Mouse (Mus musculus) hindbrain, embryonic 14.5 days (tissue): Measurements from ENCODE around the gene Cacna1a. TPM values are rescaled to one million over a fixed set of nuclear protein-coding genes. Genes with fewer than 3 reads are reported as not detected.

ENCODE experiments used
- ATAC-seq: fragments of 200-750 bp; cut with Nextera tagmentation; 2 replicates; pipeline ENCODE4 v1.8.0; 2017; ENCODE audit warnings: moderate number of reproducible peaks, mild to moderate bottlenecking, moderate TSS enrichment, moderate library complexity; ENCODE audit not compliant: low FRiP score
- DNase-seq: peaks from one replicate; pipeline ENCODE4 v3.0.0-alpha.2; 2015; ENCODE audit warnings: low spot score
- H3K27ac ChIP-seq: fragments of 300-500 bp; sonication (generic); 2 replicates; pipeline ENCODE4 v1.5.1; 2014; ENCODE audit warnings: mild to moderate bottlenecking, moderate library complexity
- H3K27me3 ChIP-seq: fragments of 300-500 bp; sonication (generic); 2 replicates; pipeline ENCODE4 v1.6.1; 2014; ENCODE audit warnings: mild to moderate bottlenecking, low read length, mixed read lengths; ENCODE audit not compliant: control insufficient read depth, insufficient read depth
- H3K36me3 ChIP-seq: fragments of 300-500 bp; sonication (generic); replicated peaks from 2 replicates; pipeline ENCODE4 v1.6.1; 2014; ENCODE audit not compliant: control insufficient read depth, insufficient read depth
- H3K4me1 ChIP-seq: fragments of 300-500 bp; sonication (generic); replicated peaks from 2 replicates; pipeline ENCODE4 v1.6.1; 2014; ENCODE audit warnings: antibody characterized with exemption, low read length, mixed read lengths; ENCODE audit not compliant: control insufficient read depth, insufficient read depth
- H3K4me2 ChIP-seq: fragments of 300-500 bp; sonication (generic); replicated peaks from 2 replicates; pipeline ENCODE4 v1.6.1; 2014; ENCODE audit warnings: mild to moderate bottlenecking, moderate library complexity
- H3K4me3 ChIP-seq: fragments of 300-500 bp; sonication (generic); replicated peaks from 2 replicates; pipeline ENCODE4 v1.5.1; 2014; ENCODE audit warnings: mild to moderate bottlenecking, low read length
- H3K9ac ChIP-seq: fragments of 300-500 bp; sonication (generic); 2 replicates; pipeline ENCODE4 v1.6.1; 2014
- H3K9me3 ChIP-seq: fragments of 300-500 bp; sonication (generic); 2 replicates; pipeline ENCODE4 v1.6.1; 2016; ENCODE audit warnings: low read length; ENCODE audit not compliant: control insufficient read depth
- WGBS: fragments of 180-500 bp; shearing (Covaris S2); extraction: QIAGEN DNeasy Blood & Tissue Kit; methylation state at CpG from one replicate; pipeline ENCODE4 v1.1.7; 2014; 5-methylcytosine and 5-hydroxymethylcytosine counted together
- polyA plus RNA-seq: library from polyadenylated mRNA; unstranded; fragments of >200 nt; fragmentation: Nextera tagmentation; extraction: Ambion mirVana; gene quantifications from 2 replicates; pipeline ENCODE4 v1.2.1, GENCODE M21; 2014

Cacna1a gene
- polyA plus RNA-seq, 1 experiment from 2014 or later, result 18.5 TPM

DNA sequence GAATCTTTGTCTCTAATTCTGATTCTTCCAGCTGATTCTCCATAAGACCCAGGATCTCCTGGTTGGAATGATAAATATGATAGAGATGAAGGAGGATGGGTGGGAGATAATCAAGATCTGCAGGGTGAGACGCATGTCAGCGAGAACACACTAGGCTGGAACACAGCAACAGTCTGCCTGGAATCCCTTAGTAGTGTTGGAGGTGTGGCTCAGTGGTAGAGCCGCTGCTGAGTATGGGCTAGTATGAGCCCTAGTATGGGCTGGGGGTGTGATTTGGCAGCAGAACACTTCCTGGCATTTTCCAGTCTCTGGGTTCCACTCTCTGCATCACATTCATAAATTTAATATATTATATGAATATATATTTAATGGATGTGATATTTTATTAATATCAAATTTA, 933 bp downstream of the Cacna1a start:
- H3K4me2 ChIP-seq, result no peak overlapping the region
- no peak for DNase-seq
- 90% methylated on average over 3 of the region's 3 CpGs for WGBS
- no peaks in the 10 kb centered on the region for H3K27me3 ChIP-seq
- no peak overlapping the region for H3K4me3 ChIP-seq
- H3K9me3 ChIP-seq, result no peaks in the 10 kb centered on the region
- ATAC-seq, result no peak
- no peaks in the 10 kb centered on the region for H3K4me1 ChIP-seq
- H3K9ac ChIP-seq, result no peak overlapping the region
- H3K36me3 ChIP-seq, result no peaks in the 10 kb centered on the region
- H3K27ac ChIP-seq, result no peak overlapping the region

DNA sequence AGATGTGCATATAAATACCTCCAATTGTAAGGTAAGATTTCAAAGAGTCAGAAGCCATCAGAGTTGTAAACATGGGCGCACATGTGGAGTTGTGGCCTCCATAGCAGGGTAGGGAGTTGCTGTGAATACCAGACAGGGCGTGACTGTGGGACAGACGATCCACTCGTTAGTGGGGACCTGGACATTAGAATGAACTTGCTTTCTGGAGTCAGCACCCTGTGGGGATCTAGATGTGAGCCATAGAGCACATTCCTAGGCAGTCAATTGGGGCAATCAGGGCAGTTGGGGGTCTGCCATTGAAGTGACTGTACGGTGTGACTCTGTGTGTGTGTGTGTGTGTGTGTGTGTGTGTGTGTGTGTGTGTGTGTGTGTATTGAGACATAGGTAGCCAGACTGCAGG, 3.4 kb downstream of the Cacna1a start:
- Histone ChIP-seq H3K4me3 (no peak overlapping the region), H3K4me2 (no peak overlapping the region), H3K36me3 (no peaks in the 10 kb centered on the region), H3K9ac (no peak overlapping the region), H3K9me3 (no peaks in the 10 kb centered on the region), H3K27me3 (no peaks in the 10 kb centered on the region), H3K27ac (no peak overlapping the region), H3K4me1 (no peaks in the 10 kb centered on the region)
- DNase-seq (no peak), ATAC-seq (no peak)
- WGBS, result 90% methylated on average over 5 of the region's 5 CpGs

DNA sequence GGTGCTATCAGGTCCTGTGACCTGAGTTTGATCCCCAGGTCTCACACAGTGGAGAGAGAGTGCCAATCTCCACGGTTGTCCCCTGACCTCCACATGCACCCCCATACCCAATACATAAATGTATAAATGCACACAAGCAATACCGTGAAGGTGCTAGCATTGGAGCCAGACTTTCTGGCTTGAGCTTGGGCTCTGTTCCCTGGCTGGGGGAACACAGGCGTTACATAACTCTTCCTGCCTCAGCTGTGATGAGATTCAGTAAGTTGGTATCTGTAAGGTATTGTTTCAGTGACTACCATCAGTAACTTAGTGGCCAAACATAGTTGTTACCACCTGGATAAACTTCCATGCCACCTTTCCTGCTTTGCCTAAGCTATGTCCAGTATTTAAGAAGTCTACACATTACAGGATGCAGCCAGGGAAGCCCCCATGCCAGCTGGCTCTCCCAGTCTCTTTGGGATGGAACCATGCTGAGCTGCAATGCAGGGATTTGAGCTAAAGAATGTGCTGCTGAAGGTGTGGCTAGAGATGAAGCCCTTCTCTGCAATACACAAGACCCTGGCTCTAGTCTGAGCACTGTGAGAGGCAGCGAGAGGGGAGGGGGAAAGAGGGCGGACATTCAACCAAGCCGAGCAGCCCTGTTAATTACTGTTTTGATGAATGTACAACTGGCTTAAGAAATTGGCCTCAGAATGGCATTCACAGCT, 7.7 kb downstream of the Cacna1a start:
- ATAC-seq (no peak), DNase-seq (no peak)
- no peak overlapping the region for H3K4me3 ChIP-seq
- WGBS, result 71% methylated on average over 6 of the region's 6 CpGs
- no peak overlapping the region for H3K27ac ChIP-seq
- H3K4me2 ChIP-seq, result no peak overlapping the region
- H3K9ac ChIP-seq, result no peak overlapping the region
- H3K9me3 ChIP-seq, result no peaks in the 10 kb centered on the region
- H3K36me3 ChIP-seq, result no peaks in the 10 kb centered on the region
- H3K27me3 ChIP-seq, result no peaks in the 10 kb centered on the region
- H3K4me1 ChIP-seq, result no peaks in the 10 kb centered on the region

DNA sequence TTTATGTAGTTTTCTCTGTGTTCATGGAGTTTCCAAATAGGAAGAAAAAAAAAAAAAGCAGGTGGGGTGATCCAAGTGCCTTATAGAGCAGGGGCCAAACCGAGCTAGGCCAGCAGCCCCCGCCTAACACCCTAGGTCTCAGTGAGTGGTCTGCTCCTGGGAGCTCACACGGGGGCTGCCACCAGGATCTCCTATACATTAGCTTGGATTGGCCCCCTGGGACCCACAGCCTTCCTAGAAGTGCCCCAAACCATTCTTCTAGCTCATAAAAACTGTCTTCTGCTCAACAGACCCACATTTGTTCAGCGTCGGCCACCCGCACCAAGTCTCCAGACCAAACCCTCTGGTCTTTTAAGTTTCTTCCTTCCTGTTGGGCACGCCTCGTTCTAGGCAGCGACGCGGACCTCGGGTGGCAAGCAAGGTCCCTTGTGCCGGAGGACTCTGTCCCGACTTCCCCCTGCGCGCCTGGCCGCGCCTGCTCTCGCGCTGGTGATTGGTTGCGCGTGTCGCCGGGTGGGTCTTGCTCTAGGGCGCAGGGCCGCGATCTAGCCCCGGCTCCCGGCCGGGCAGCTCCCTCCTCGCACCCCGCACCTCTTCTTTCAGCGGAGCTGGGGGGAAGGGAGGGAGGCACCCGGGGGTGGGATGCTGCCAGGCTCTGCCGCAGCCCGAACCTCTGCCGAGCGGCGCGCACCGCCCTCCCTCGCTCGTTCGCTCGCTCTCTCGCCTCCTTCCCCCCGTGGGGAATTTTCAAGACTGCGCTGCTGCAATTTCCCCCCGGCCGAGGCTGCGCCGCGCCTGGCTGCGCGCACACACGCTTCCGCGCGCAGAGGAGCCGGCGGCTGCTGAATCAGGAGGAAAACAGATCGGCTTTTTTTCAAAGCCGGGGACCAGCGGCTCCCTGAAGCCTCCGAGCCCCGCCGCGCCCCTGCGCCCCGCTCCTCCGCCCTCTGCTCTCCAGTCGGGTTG, 25.9 kb downstream of the Cacna1a start:
- H3K9me3 ChIP-seq, result no peaks in the 10 kb centered on the region
- H3K36me3 ChIP-seq, result no peaks in the 10 kb centered on the region
- peak overlapping the region; percentile 84 for H3K4me2 ChIP-seq
- H3K4me1 ChIP-seq, result peaks cover 30% of the 10 kb centered on the region
- peak overlapping the region; percentile 86 for H3K4me3 ChIP-seq
- ATAC-seq (peak; percentile 83), DNase-seq (peak; percentile 82)
- WGBS, result 2% methylated on average over 66 of the region's 72 CpGs
- peak overlapping the region; percentile 92 for H3K9ac ChIP-seq
- H3K27me3 ChIP-seq, result no peaks in the 10 kb centered on the region
- H3K27ac ChIP-seq, result peak overlapping the region; percentile 93

DNA sequence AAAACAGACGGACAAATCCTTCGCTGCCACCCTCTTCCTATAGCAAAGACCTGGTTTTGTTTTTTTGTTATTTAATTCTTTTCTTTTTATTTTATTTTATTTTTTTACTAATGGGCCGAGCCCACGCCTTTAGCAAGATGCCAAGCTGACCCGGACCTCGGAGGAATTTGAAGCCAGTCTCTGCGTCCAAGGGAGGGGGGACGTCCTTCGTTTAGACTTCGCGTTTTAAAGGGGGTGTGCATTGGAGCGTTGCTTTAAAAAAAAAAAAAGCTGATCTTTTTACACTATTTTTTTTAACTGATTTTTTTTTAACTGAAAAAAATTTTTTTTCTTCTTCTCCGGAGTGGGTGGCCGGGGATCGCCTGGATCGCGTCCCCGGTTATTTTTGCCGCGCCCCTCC, 26.7 kb downstream of the Cacna1a start:
- Histone ChIP-seq H3K27ac (peak overlapping the region; percentile 93), H3K4me1 (peaks cover 30% of the 10 kb centered on the region), H3K4me3 (peak overlapping the region; percentile 86), H3K9ac (peak overlapping the region; percentile 92), H3K9me3 (no peaks in the 10 kb centered on the region), H3K4me2 (peak overlapping the region; percentile 84), H3K36me3 (no peaks in the 10 kb centered on the region; the same call in 1 of the 2 replicates), H3K27me3 (no peaks in the 10 kb centered on the region)
- WGBS, result under 1% methylated on average over 20 of the region's 20 CpGs
- peak; percentile 52 for DNase-seq
- ATAC-seq, result no peak

DNA sequence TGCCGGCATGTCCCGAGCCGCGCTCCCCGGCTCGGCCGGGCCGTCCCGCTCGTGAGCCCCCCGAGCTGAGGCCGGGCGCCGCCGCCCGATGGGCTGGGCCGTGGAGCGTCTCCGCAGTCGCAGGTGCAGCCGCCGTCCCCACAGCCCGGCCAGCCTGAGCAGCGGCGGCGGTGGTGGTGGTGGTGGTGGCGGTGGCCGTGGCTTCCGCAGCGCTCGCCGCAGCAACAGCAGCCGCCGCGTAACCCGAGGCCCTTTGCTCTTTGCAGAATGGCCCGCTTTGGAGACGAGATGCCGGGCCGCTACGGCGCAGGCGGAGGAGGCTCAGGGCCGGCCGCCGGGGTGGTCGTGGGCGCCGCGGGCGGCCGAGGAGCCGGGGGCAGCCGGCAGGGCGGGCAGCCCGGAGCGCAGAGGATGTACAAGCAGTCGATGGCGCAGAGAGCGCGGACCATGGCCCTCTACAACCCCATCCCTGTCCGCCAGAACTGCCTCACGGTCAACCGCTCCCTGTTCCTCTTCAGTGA, 27.2 kb downstream of the Cacna1a start:
- ATAC-seq (peak; percentile 61), DNase-seq (peak; percentile 51)
- H3K36me3 ChIP-seq, result peaks cover 3% of the 10 kb centered on the region
- peak overlapping the region; percentile 92 for H3K9ac ChIP-seq
- peak overlapping the region; percentile 86 for H3K4me3 ChIP-seq
- H3K27ac ChIP-seq, result peak overlapping the region; percentile 93
- peak overlapping the region; percentile 84 for H3K4me2 ChIP-seq
- no peaks in the 10 kb centered on the region for H3K27me3 ChIP-seq
- H3K4me1 ChIP-seq, result peaks cover 30% of the 10 kb centered on the region
- under 1% methylated on average over 33 of the region's 64 CpGs for WGBS
- H3K9me3 ChIP-seq, result no peaks in the 10 kb centered on the region

DNA sequence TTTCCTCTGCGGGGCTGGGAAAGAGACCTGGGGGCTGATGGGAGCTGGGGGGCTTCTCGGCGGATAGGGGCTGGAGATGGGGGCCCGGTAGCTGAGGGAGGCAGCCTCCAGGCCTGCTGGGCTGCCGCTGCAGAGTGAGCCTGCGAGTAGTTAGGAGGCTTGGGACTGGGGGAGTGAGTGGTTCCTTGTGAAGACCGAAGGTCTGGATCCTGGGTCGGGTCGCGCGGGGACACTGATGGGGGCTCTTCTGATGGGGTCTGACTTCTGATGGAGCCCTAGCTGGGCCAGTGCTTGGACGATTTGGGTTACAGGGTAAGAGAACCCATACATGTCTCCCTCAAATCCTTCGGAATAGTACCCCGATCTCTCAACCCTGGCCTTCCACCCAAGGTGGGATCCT, 27.8 kb downstream of the Cacna1a start:
- 12% methylated on average over 14 of the region's 14 CpGs for WGBS
- peaks cover 9% of the 10 kb centered on the region for H3K36me3 ChIP-seq
- H3K4me2 ChIP-seq, result peak overlapping the region; percentile 84
- no peaks in the 10 kb centered on the region for H3K27me3 ChIP-seq
- H3K4me3 ChIP-seq, result peak overlapping the region; percentile 86
- DNase-seq (no peak), ATAC-seq (peak; percentile 34; the same call in 1 of the 2 replicates)
- H3K4me1 ChIP-seq, result peaks cover 30% of the 10 kb centered on the region
- no peaks in the 10 kb centered on the region for H3K9me3 ChIP-seq
- H3K9ac ChIP-seq, result peak overlapping the region; percentile 92
- peak overlapping the region; percentile 93 for H3K27ac ChIP-seq

DNA sequence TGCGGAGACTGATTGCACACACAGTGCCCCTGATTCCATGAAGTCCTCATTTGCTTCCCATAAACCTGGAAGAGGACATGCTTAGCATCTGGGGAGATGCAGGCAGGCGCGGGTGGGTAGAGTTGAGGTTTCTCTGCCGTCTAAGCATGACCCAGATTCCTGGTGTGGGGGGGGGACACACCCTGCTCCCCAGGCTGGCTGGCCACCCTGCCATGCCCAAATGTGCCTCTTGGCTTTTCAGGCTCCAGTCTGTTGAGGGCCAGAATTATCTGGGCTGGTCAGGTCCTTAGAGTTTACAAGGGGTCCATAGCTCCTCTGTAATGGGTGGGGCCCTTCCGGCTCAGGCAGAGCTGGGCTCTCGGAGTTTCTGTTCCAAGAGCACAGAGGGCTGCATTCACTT, 28.7 kb downstream of the Cacna1a start:
- H3K36me3 ChIP-seq, result peaks cover 10% of the 10 kb centered on the region
- peak overlapping the region; percentile 92 for H3K9ac ChIP-seq
- peak overlapping the region; percentile 84 for H3K4me2 ChIP-seq
- H3K9me3 ChIP-seq, result no peaks in the 10 kb centered on the region
- H3K27me3 ChIP-seq, result no peaks in the 10 kb centered on the region
- 66% methylated on average over 6 of the region's 6 CpGs for WGBS
- peaks cover 30% of the 10 kb centered on the region for H3K4me1 ChIP-seq
- DNase-seq (no peak), ATAC-seq (no peak)
- H3K4me3 ChIP-seq, result peak overlapping the region; percentile 86
- H3K27ac ChIP-seq, result no peak overlapping the region

GRCm38 (mm10) chr8:84417840-84418239, 29.6 kb downstream of the Cacna1a start:
- H3K4me1 ChIP-seq, result peaks cover 30% of the 10 kb centered on the region
- H3K27ac ChIP-seq, result no peak overlapping the region
- no peaks in the 10 kb centered on the region for H3K27me3 ChIP-seq
- H3K9ac ChIP-seq, result peak overlapping the region; percentile 36
- no peaks in the 10 kb centered on the region for H3K9me3 ChIP-seq
- WGBS, result 56% methylated on average over 5 of the region's 5 CpGs
- H3K36me3 ChIP-seq, result peaks cover 10% of the 10 kb centered on the region
- DNase-seq, result no peak
- 0 out of 2 replicates have a peak overlapping the region, but pooled peaks have one; percentile 86 for H3K4me3 ChIP-seq
- H3K4me2 ChIP-seq, result peak overlapping the region; percentile 84
- ATAC-seq, result no peak
